Mouse (Mus musculus) neural tube, embryonic 13.5 days (tissue): Measurements from ENCODE around the gene Shisa4. TPM values are rescaled to one million over a fixed set of nuclear protein-coding genes. Genes with fewer than 3 reads are reported as not detected.

ENCODE experiments used
- polyA plus RNA-seq: library from polyadenylated mRNA; unstranded; fragments of >200 nt; fragmentation: Nextera tagmentation; extraction: Ambion mirVana; gene quantifications from 2 replicates; pipeline ENCODE4 v1.2.1, GENCODE M21; 2015

The Shisa4 gene
- polyA plus RNA-seq, 1 experiment from 2014 or later: 95.4 TPM

Other genes with a start within 250 kb of the Shisa4 start
- gene Ptpn7, start 242.5 kb downstream of the Shisa4 start, polyA plus RNA-seq: 0.59 and 1.1 TPM in 2 replicates
- 331 and 336 TPM in 2 replicates for gene Arl8a, start 228.4 kb downstream of the Shisa4 start, polyA plus RNA-seq
- gene Gpr37l1, start 207.6 kb downstream of the Shisa4 start, polyA plus RNA-seq: 0.63 and 0.76 TPM in 2 replicates
- 0.52 and 0.59 TPM in 2 replicates for gene Elf3, start 116.7 kb downstream of the Shisa4 start, polyA plus RNA-seq
- 104 and 106 TPM in 2 replicates for gene Rnpep, start 91.2 kb downstream of the Shisa4 start, polyA plus RNA-seq
- 160 and 166 TPM in 2 replicates for gene Timm17a, start 61.5 kb downstream of the Shisa4 start, polyA plus RNA-seq
- gene Lmod1, start 50.4 kb downstream of the Shisa4 start, polyA plus RNA-seq: 0.31 and 0.33 TPM in 2 replicates
- 104 and 114 TPM in 2 replicates for gene Ipo9, start 55.3 kb upstream of the Shisa4 start, polyA plus RNA-seq
- gene Nav1, start 232.1 kb upstream of the Shisa4 start, polyA plus RNA-seq: 34.9 and 38.6 TPM in 2 replicates